In genomic region chr13:35659406-35659985, GRCm38 (mm10) we compare ENCODE assay signal across 11 mouse cellular contexts. TPM values are rescaled to one million over a fixed set of nuclear protein-coding genes. Genes with fewer than 3 reads are reported as not detected.
DNase-seq lines count a peak whose midpoint lies in the region; ATAC-seq and TF ChIP-seq lines count a peak whose summit lies in the region.
"Had no signal": no experiment of that assay in that cellular context is flagged by ENCODE, and none has a peak within 500 bp of the region (broad histone marks: within the 10 kb centered on the region; RNA-seq: fewer than 3 reads in every experiment).

Gene Cdyl, plus strand, starts transcription at chr13:35659833.

- WGBS in hindbrain, embryonic 10.5 days = 77% methylated on average over 4 of the region's 4 CpGs
- WGBS in hindbrain, postnatal 0 days = 80% methylated on average over 4 of the region's 4 CpGs
- 64% methylated on average over 4 of the region's 4 CpGs for WGBS in neural tube, embryonic 11.5 days
- WGBS in neural tube, embryonic 15.5 days = 70% methylated on average over 4 of the region's 4 CpGs
- WGBS in lung, postnatal 0 days = 54% methylated on average over 4 of the region's 4 CpGs

- H3K27ac ChIP-seq in hindbrain, embryonic 10.5 days = no peak within 1 kb of the TSS
- H3K27ac ChIP-seq in hindbrain, postnatal 0 days = no peak within 1 kb of the TSS
- H3K27ac ChIP-seq in neural tube, embryonic 11.5 days (ENCODE audit: low read depth, low read length) = no peak within 1 kb of the TSS
- no peak within 1 kb of the TSS for H3K27ac ChIP-seq in neural tube, embryonic 15.5 days (replicated peaks)
- H3K27ac ChIP-seq in gastrocnemius, adult 2 months = no peak within 1 kb of the TSS
- no peak within 1 kb of the TSS for H3K27ac ChIP-seq in lung, postnatal 0 days (ENCODE audit: low read length)
- H3K27ac ChIP-seq: hindbrain, embryonic 15.5 days had no signal

- no peaks in the 10 kb centered on the region for H3K36me3 ChIP-seq in hindbrain, embryonic 10.5 days
- H3K36me3 ChIP-seq in hindbrain, postnatal 0 days (ENCODE audit: insufficient read depth, low read length) = no peaks in the 10 kb centered on the region
- H3K36me3 ChIP-seq in neural tube, embryonic 11.5 days (ENCODE audit: control insufficient read depth, insufficient read depth, low read length) = no peaks in the 10 kb centered on the region
- no peaks in the 10 kb centered on the region for H3K36me3 ChIP-seq in neural tube, embryonic 15.5 days
- H3K36me3 ChIP-seq in lung, postnatal 0 days (ENCODE audit: insufficient read depth, low read length) = no peaks in the 10 kb centered on the region
- H3K36me3 ChIP-seq: hindbrain, embryonic 15.5 days had no signal

- H3K4me2 ChIP-seq in hindbrain, postnatal 0 days (ENCODE audit: low read depth, low read length) = no peak within 1 kb of the TSS
- H3K4me2 ChIP-seq in neural tube, embryonic 11.5 days (ENCODE audit: low read depth) = no peak within 1 kb of the TSS
- H3K4me2 ChIP-seq in neural tube, embryonic 15.5 days = no peak within 1 kb of the TSS
- no peak within 1 kb of the TSS for H3K4me2 ChIP-seq in lung, postnatal 0 days (replicated peaks; ENCODE audit: low read depth, low read length)
- H3K4me2 ChIP-seq: hindbrain, embryonic 15.5 days had no signal

- no peaks in the 10 kb centered on the region for H3K27me3 ChIP-seq in hindbrain, embryonic 10.5 days (ENCODE audit: insufficient read depth, poor library complexity, severe bottlenecking)
- H3K27me3 ChIP-seq in hindbrain, postnatal 0 days (ENCODE audit: insufficient read depth, low read length) = no peaks in the 10 kb centered on the region
- H3K27me3 ChIP-seq in neural tube, embryonic 11.5 days (ENCODE audit: control insufficient read depth, insufficient read depth, low read length) = no peaks in the 10 kb centered on the region
- no peaks in the 10 kb centered on the region for H3K27me3 ChIP-seq in neural tube, embryonic 15.5 days (replicated peaks)
- no peaks in the 10 kb centered on the region for H3K27me3 ChIP-seq in lung, postnatal 0 days (replicated peaks; ENCODE audit: insufficient read depth, low read length)
- H3K27me3 ChIP-seq: hindbrain, embryonic 15.5 days had no signal

- H3K4me1 ChIP-seq in hindbrain, embryonic 10.5 days (replicated peaks) = no peaks in the 10 kb centered on the region
- H3K4me1 ChIP-seq in hindbrain, postnatal 0 days (ENCODE audit: insufficient read depth, low read length) = no peaks in the 10 kb centered on the region
- H3K4me1 ChIP-seq in neural tube, embryonic 11.5 days (ENCODE audit: control insufficient read depth, insufficient read depth, low read length) = no peaks in the 10 kb centered on the region
- H3K4me1 ChIP-seq in neural tube, embryonic 15.5 days = no peaks in the 10 kb centered on the region
- no peaks in the 10 kb centered on the region for H3K4me1 ChIP-seq in lung, postnatal 0 days (ENCODE audit: insufficient read depth, low read depth, low read length)
- H3K4me1 ChIP-seq: hindbrain, embryonic 15.5 days had no signal

- no peak for DNase-seq in hindbrain, embryonic 10.5 days (ENCODE audit: low spot score)
- no peak for DNase-seq in hindbrain, postnatal 0 days (ENCODE audit: low spot score)
- no peak for DNase-seq in neural tube, embryonic 11.5 days (ENCODE audit: low spot score)
- DNase-seq in heart, postnatal 10 days = no peak
- no peak for DNase-seq in gastrocnemius, adult 2 months
- DNase-seq in lung, postnatal 0 days (ENCODE audit: low spot score) = no peak
- DNase-seq: cerebellum, adult 18-20 months had no signal

- intact Hi-C loops in heart, postnatal 10 days (cut with DNase I) = no loop called here
- intact Hi-C loops in gastrocnemius, adult 2 months (cut with DNase I) = no loop called here

- H3K9ac ChIP-seq in hindbrain, postnatal 0 days (replicated peaks; ENCODE audit: low read length) = no peak within 1 kb of the TSS
- H3K9ac ChIP-seq in neural tube, embryonic 11.5 days (ENCODE audit: low read length) = no peak within 1 kb of the TSS
- H3K9ac ChIP-seq in neural tube, embryonic 15.5 days (replicated peaks) = no peak within 1 kb of the TSS
- H3K9ac ChIP-seq in lung, postnatal 0 days (replicated peaks; ENCODE audit: low read depth) = no peak within 1 kb of the TSS
- H3K9ac ChIP-seq: hindbrain, embryonic 15.5 days had no signal

- no peak for TF ChIP-seq CTCF in hindbrain, postnatal 0 days (IDR thresholded peaks at IDR 0.05; ENCODE audit: low read depth)
- TF ChIP-seq CTCF in gastrocnemius, adult 2 months (IDR thresholded peaks at IDR 0.05) = no peak
- no peak for TF ChIP-seq CTCF in lung, postnatal 0 days (IDR thresholded peaks at IDR 0.05)

- TF ChIP-seq EP300 in lung, postnatal 0 days (IDR thresholded peaks at IDR 0.05) = no peak

- H3K9me3 ChIP-seq in hindbrain, embryonic 10.5 days = no peaks in the 10 kb centered on the region
- no peaks in the 10 kb centered on the region for H3K9me3 ChIP-seq in hindbrain, postnatal 0 days (ENCODE audit: low read length)
- no peaks in the 10 kb centered on the region for H3K9me3 ChIP-seq in neural tube, embryonic 11.5 days (ENCODE audit: control insufficient read depth, low read length)
- no peaks in the 10 kb centered on the region for H3K9me3 ChIP-seq in neural tube, embryonic 15.5 days (replicated peaks)
- H3K9me3 ChIP-seq in lung, postnatal 0 days (ENCODE audit: low read length) = no peaks in the 10 kb centered on the region
- H3K9me3 ChIP-seq: hindbrain, embryonic 15.5 days; megakaryocyte, embryonic 14.5 days had no signal

- no peak within 1 kb of the TSS for H3K4me3 ChIP-seq in hindbrain, embryonic 10.5 days
- H3K4me3 ChIP-seq in hindbrain, postnatal 0 days (ENCODE audit: low read length) = no peak within 1 kb of the TSS
- no peak within 1 kb of the TSS for H3K4me3 ChIP-seq in neural tube, embryonic 11.5 days (ENCODE audit: low read depth, low read length)
- H3K4me3 ChIP-seq in neural tube, embryonic 15.5 days (replicated peaks) = no peak within 1 kb of the TSS
- no peak within 1 kb of the TSS for H3K4me3 ChIP-seq in gastrocnemius, adult 2 months
- no peak within 1 kb of the TSS for H3K4me3 ChIP-seq in lung, postnatal 0 days (ENCODE audit: low read depth, low read length)
- H3K4me3 ChIP-seq: hindbrain, embryonic 15.5 days; megakaryocyte, embryonic 14.5 days had no signal

- ATAC-seq in hindbrain, postnatal 0 days = no peak
- ATAC-seq in neural tube, embryonic 11.5 days (ENCODE audit: insufficient read depth, low FRiP score, low TSS enrichment) = no peak
- no peak for ATAC-seq in neural tube, embryonic 15.5 days (ENCODE audit: low FRiP score)
- ATAC-seq in monocyte, adult 5-6 weeks (replicated peaks; ENCODE audit: insufficient number of reproducible peaks, low FRiP score, low TSS enrichment, poor library complexity, severe bottlenecking) = no peak
- ATAC-seq in lung, postnatal 0 days = no peak

RNA-seq across cellular contexts. Expression of gene Cdyl, which starts in this region (rescaled TPM):
- 11.4 and 12.4 TPM in 2 replicates for polyA plus RNA-seq in hindbrain, embryonic 10.5 days (2016; fragmentation: Nextera tagmentation; extraction: Ambion mirVana)
- 7.4 and 7.6 TPM in 2 replicates for total RNA-seq in hindbrain, postnatal 0 days (2014; rRNA removed)
- polyA plus RNA-seq in hindbrain, postnatal 0 days (2015; fragmentation: Nextera tagmentation; extraction: Ambion mirVana) = 4.4 and 4.7 TPM in 2 replicates
- 13.0 and 15.1 TPM in 2 replicates for polyA plus RNA-seq in neural tube, embryonic 11.5 days (2014; fragmentation: Nextera tagmentation; extraction: Ambion mirVana)
- polyA plus RNA-seq in neural tube, embryonic 15.5 days (2015; fragmentation: Nextera tagmentation; extraction: Ambion mirVana) = 5.3 and 5.6 TPM in 2 replicates
- total RNA-seq in heart, postnatal 10 days (2021) = 10 to 100 TPM; 15.3 to 15.7 TPM
- 29.2 to 47.5 TPM (median 29.5 TPM) in 3 replicates for total RNA-seq in monocyte, adult 5-6 weeks (2017)
- total RNA-seq in gastrocnemius, adult 2 months (2021) = 1 to 10 TPM; 6.2 to 6.5 TPM
- 9.4 and 10.9 TPM in 2 replicates for polyA plus RNA-seq in lung, postnatal 0 days (2015; fragmentation: Nextera tagmentation; extraction: Ambion mirVana)
